Mouse (Mus musculus) heart, adult 11 months (tissue): ENCODE data around the gene Hs6st1.

Source experiments
- DNase-seq: peaks from one replicate; pipeline ENCODE4 v3.0.0; 2022

The Hs6st1 gene

GRCm38 (mm10) chr1:36130307-36131035 lies 62.3 kb downstream of the Hs6st1 start:
- peak; percentile 94 for DNase-seq

- peak; percentile 76 for DNase-seq
Measured at GRCm38 (mm10) chr1:36131154-36131553, 63.0 kb downstream of the Hs6st1 start.

DNA sequence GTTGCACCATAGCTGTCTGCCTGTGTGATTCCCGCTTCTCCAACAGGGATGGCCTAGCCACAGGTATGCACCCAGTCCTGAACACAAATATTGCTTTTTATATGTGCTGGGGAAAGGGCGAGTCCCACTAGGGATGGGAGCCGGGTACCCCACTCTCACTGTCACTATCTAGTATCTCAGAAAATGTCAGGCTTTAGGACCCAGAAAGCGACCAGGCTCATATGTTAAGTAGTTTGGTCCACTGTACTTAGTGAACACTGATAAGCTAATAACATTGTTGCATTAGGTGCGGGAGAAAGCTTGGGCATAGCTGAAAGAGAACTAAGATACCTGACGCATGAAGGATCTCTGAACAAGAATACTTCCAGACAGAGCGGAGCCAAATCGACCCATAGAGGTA lies 63.6 kb downstream of the Hs6st1 start:
- DNase-seq, result peak; percentile 82

GRCm38 (mm10) chr1:36132211-36132610 lies 64.0 kb downstream of the Hs6st1 start:
- DNase-seq, result peak; percentile 84

DNA sequence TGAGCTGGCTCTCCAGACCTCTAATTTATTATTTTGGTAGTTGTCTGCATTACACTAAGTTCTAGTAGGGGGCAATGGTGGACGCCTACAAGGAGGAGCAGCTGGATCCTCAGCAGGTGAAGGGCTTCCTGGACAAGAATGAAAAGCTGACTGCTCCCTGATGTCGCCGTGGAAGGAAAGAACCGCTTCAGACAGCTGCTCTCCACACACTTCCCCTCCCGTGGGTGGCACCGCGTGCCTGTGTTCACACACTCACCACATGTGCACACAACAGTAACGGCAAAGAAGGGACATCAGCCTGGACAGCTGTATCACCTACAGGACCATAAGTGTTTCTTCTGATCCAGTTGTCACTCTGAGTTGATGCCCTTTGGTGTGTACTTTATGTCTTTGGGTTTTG lies 64.8 kb downstream of the Hs6st1 start:
- peak; percentile 85 for DNase-seq

DNA sequence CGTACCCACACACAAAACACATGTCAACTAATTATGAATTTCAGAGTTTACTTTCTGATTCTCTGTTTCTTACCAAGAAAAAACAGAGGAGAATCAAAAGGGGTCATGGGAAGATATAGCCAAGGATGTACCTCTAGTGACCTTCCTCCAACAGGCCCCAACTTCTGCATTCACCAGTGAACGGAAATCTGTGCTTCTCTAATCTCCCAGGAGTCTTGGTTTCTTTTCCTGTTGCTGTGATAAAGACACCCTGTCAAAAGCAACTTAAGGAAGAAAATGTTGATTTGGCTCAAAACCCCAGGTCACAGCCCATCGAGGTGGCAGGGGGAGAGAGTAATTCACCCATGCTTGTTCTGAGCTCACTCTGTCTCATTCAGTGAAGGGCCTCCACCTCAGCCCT lies 65.4 kb downstream of the Hs6st1 start:
- peak; percentile 94 for DNase-seq

GRCm38 (mm10) chr1:36134584-36134983 lies 66.4 kb downstream of the Hs6st1 start:
- DNase-seq, result peak; percentile 92

- DNase-seq, result no peak
Measured at GRCm38 (mm10) chr1:36140311-36140710, 72.1 kb downstream of the Hs6st1 start.

DNA sequence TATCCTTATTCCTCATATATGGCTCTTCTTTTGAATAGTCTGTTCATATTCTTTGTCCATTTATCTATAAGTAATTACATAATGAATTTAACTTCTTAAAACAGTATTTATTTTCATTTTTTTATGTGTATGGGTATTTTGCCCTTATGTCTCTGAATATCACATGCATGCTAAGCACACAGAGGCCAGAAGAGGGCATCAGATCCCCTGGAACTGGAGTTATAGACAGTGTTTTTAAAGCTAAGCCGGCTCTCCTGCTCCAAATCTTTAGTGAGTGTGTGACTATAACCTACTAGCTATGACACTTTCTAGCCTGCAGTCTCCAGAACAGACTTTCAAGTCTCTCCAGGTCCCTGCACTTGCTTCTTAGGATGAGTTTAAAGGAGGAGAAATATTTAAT lies 76.8 kb downstream of the Hs6st1 start:
- DNase-seq, result no peak

DNA sequence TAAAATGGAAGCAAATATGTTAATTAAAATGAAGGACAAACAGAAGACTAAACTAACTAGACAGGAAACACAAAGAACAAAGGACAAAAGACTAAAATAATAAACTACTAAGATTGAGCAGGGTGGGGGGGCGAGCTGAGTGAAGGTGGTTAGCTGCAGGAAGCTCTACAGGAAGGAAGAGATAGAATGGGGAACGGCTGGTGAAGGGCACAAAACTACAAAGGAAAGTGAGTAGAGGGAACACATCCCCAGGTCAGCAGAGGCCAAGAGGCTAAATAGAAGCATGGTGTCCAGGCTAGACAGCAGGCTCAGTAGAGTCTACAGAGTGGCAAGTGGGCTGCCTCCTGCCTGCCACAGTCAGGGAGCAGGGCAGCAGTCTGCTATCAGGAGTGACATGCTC lies 80.6 kb downstream of the Hs6st1 start:
- DNase-seq, result no peak

- DNase-seq, result no peak
Measured at GRCm38 (mm10) chr1:36149411-36149810, 81.2 kb downstream of the Hs6st1 start.
